Comparison of ENCODE assay signal across 18 mouse cellular contexts in the genomic region with DNA sequence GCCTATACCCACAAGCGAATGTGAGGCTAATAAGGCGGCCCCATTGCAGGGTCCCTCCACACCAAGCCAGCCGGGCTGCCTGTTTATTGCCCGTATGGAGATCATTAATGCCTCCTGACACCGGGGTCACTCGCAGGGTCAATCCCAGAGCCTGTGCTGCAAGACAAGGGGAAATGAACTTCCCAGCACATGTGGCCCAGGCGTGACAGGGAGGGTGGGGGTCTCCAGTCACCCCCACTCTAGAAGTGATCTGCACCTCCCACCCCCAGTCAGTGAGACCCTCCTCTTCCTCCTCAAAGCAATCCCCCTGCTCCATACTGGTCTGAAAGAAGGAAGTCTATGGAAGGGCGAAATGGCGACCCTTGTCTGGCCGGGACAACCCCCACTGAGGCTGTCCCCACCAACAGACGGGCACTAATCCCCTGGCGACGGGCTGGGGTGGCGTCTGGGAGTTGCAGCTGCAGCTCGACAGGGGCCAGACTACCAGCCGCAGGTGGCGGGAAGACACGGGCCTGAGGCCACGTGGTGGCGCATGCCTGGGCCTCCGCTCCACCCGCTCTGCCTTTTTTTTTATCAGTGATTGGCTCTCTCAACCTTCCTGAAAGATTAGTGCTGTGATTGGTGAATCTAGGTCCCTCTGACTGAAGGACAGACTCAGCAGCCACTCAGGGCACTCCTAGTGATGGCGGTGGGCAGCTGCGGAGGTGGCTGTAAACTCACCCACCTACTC. TPM values are rescaled to one million over a fixed set of nuclear protein-coding genes. Genes with fewer than 3 reads are reported as not detected.
DNase-seq lines count a peak whose midpoint lies in the region; ATAC-seq and TF ChIP-seq lines count a peak whose summit lies in the region.
"Had no signal": no experiment of that assay in that cellular context is flagged by ENCODE, and none has a peak within 500 bp of the region (broad histone marks: within the 10 kb centered on the region; RNA-seq: fewer than 3 reads in every experiment).

No protein-coding gene starts in this region.

- H3K27ac ChIP-seq in hindbrain, embryonic 16.5 days (ENCODE audit: low read depth, low read length), result no peak overlapping the region
- H3K27ac ChIP-seq in hindbrain, embryonic 14.5 days, result no peak overlapping the region
- H3K27ac ChIP-seq in limb, embryonic 14.5 days (replicated peaks; ENCODE audit: low read depth, low read length), result 0 out of 2 replicates have a peak overlapping the region, but pooled peaks have one; percentile 19
- H3K27ac ChIP-seq: liver, embryonic 12.5 days had no signal

- WGBS in hindbrain, embryonic 16.5 days, result 67% methylated on average over 24 of the region's 24 CpGs
- WGBS in hindbrain, embryonic 14.5 days, result 64% methylated on average over 24 of the region's 24 CpGs
- WGBS in limb, embryonic 14.5 days, result 12% methylated on average over 22 of the region's 24 CpGs

- H3K9ac ChIP-seq in hindbrain, embryonic 16.5 days (ENCODE audit: low read depth, low read length), result no peak overlapping the region
- H3K9ac ChIP-seq in hindbrain, embryonic 14.5 days, result no peak overlapping the region
- peak overlapping the region; percentile 45; the same call in 1 of the 2 replicates for H3K9ac ChIP-seq in limb, embryonic 14.5 days (ENCODE audit: low read depth, low read length, severe bottlenecking)
- H3K9ac ChIP-seq: liver, embryonic 12.5 days had no signal

- H3K27me3 ChIP-seq in hindbrain, embryonic 16.5 days (replicated peaks; ENCODE audit: control insufficient read depth, insufficient read depth, low read length), result no peaks in the 10 kb centered on the region
- H3K27me3 ChIP-seq in hindbrain, embryonic 14.5 days (ENCODE audit: control insufficient read depth, insufficient read depth, low read length), result no peaks in the 10 kb centered on the region
- no peaks in the 10 kb centered on the region for H3K27me3 ChIP-seq in limb, embryonic 14.5 days (ENCODE audit: control insufficient read depth, insufficient read depth, low read length)

- no peaks in the 10 kb centered on the region for H3K4me1 ChIP-seq in hindbrain, embryonic 16.5 days (ENCODE audit: control insufficient read depth, insufficient read depth, low read depth, low read length)
- no peaks in the 10 kb centered on the region for H3K4me1 ChIP-seq in hindbrain, embryonic 14.5 days (replicated peaks; ENCODE audit: control insufficient read depth, insufficient read depth, low read length)
- peaks cover 17% of the 10 kb centered on the region for H3K4me1 ChIP-seq in limb, embryonic 14.5 days (ENCODE audit: control insufficient read depth, insufficient read depth, low read length)
- H3K4me1 ChIP-seq: liver, embryonic 12.5 days had no signal

- 0 out of 2 replicates have a peak overlapping the region, but pooled peaks have one; percentile 8 for H3K4me2 ChIP-seq in hindbrain, embryonic 16.5 days (ENCODE audit: low read length)
- H3K4me2 ChIP-seq in hindbrain, embryonic 14.5 days (replicated peaks), result no peak overlapping the region
- H3K4me2 ChIP-seq in limb, embryonic 14.5 days (replicated peaks; ENCODE audit: low read depth, low read length, severe bottlenecking), result peak overlapping the region; percentile 44
- H3K4me2 ChIP-seq: liver, embryonic 12.5 days had no signal

- DNase-seq in hindbrain, embryonic 14.5 days (ENCODE audit: low spot score), result no peak
- DNase-seq in embryo, embryonic 11 days, result peak; percentile 74
- peak; percentile 80 for DNase-seq in limb, embryonic 14.5 days (ENCODE audit: low spot score)
- peak; percentile 3 for DNase-seq in skeletal muscle tissue, adult 2 months (ENCODE audit: low read depth, low spot score)
- DNase-seq in adrenal gland, postnatal 14 days, result no peak
- no peak for DNase-seq in right cerebral cortex, postnatal 10 days (ENCODE audit: low spot score in 2 of 2)
- no peak for DNase-seq in spleen, adult 18-20 months
- DNase-seq: cerebellum, adult 9-10 months; heart, postnatal 14 days; kidney, adult 8-10 months; lung, postnatal 36 days; thymus, postnatal 25 days had no signal

- TF ChIP-seq POLR2A in limb, embryonic 14.5 days (IDR thresholded peaks at IDR 0.05; ENCODE audit: borderline replicate concordance, extremely low read depth, insufficient read depth, insufficient read length), result no peak

- no peaks in the 10 kb centered on the region for H3K36me3 ChIP-seq in hindbrain, embryonic 16.5 days (ENCODE audit: control insufficient read depth, insufficient read depth, low read length)
- no peaks in the 10 kb centered on the region for H3K36me3 ChIP-seq in hindbrain, embryonic 14.5 days (replicated peaks; ENCODE audit: control insufficient read depth, insufficient read depth)
- no peaks in the 10 kb centered on the region for H3K36me3 ChIP-seq in limb, embryonic 14.5 days (ENCODE audit: control insufficient read depth, insufficient read depth, low read length)
- H3K36me3 ChIP-seq: liver, embryonic 12.5 days had no signal

- H3K9me3 ChIP-seq in hindbrain, embryonic 16.5 days (ENCODE audit: control insufficient read depth, low read length), result no peaks in the 10 kb centered on the region
- H3K9me3 ChIP-seq in hindbrain, embryonic 14.5 days (ENCODE audit: control insufficient read depth, low read length), result no peaks in the 10 kb centered on the region
- no peaks in the 10 kb centered on the region for H3K9me3 ChIP-seq in limb, embryonic 14.5 days (ENCODE audit: control insufficient read depth, low read length)
- H3K9me3 ChIP-seq: liver, embryonic 12.5 days had no signal

- no peak for ATAC-seq in hindbrain, embryonic 16.5 days
- no peak for ATAC-seq in hindbrain, embryonic 14.5 days (ENCODE audit: low FRiP score)
- ATAC-seq in limb, embryonic 14.5 days (ENCODE audit: low FRiP score, low read depth), result peak; percentile 89
- ATAC-seq: liver, embryonic 12.5 days had no signal

- no peak overlapping the region for H3K4me3 ChIP-seq in hindbrain, embryonic 16.5 days (ENCODE audit: low read length)
- H3K4me3 ChIP-seq in hindbrain, embryonic 14.5 days (replicated peaks; ENCODE audit: low read length), result no peak overlapping the region
- H3K4me3 ChIP-seq in limb, embryonic 14.5 days (replicated peaks; ENCODE audit: low read length), result peak overlapping the region; percentile 22
- H3K4me3 ChIP-seq: liver, embryonic 12.5 days; myocyte had no signal

RNA-seq across cellular contexts. Expression of a gene that starts 10.0 kb away (rescaled TPM):
- 0.40 TPM in 2 replicates for polyA plus RNA-seq in hindbrain, embryonic 16.5 days (2015; fragmentation: Nextera tagmentation; extraction: Ambion mirVana)
- 0.23 and 0.25 TPM in 2 replicates for polyA plus RNA-seq in hindbrain, embryonic 14.5 days (2014; fragmentation: Nextera tagmentation; extraction: Ambion mirVana)
- 37.5 and 52.7 TPM in 2 replicates for polyA plus RNA-seq in limb, embryonic 14.5 days (2012; rRNA removed)
- polyA plus RNA-seq in limb, embryonic 14.5 days (2014; fragmentation: Nextera tagmentation; extraction: Ambion mirVana), result 15.5 and 20.0 TPM in 2 replicates
- total RNA-seq in adrenal gland, postnatal 14 days (2021), result not detected in 2 replicates

RNA-seq across cellular contexts. Expression of a gene that starts 26.1 kb away (rescaled TPM):
- polyA plus RNA-seq in hindbrain, embryonic 16.5 days (2015; fragmentation: Nextera tagmentation; extraction: Ambion mirVana), result not detected in 2 replicates
- polyA plus RNA-seq in hindbrain, embryonic 14.5 days (2014; fragmentation: Nextera tagmentation; extraction: Ambion mirVana), result not detected in 2 replicates
- not detected in 2 replicates for polyA plus RNA-seq in limb, embryonic 14.5 days (2012; rRNA removed)
- polyA plus RNA-seq in limb, embryonic 14.5 days (2014; fragmentation: Nextera tagmentation; extraction: Ambion mirVana), result not detected in 2 replicates
- total RNA-seq in adrenal gland, postnatal 14 days (2021), result not detected in 2 replicates
- total RNA-seq: heart, postnatal 14 days; layer of hippocampus, postnatal 25 days had no signal
- polyA plus RNA-seq: gonadal fat pad, adult 2 months; liver, embryonic 12.5 days; myocyte; spleen, adult 2 months had no signal

RNA-seq across cellular contexts. Expression of a gene that starts 43.9 kb away (rescaled TPM):
- 0.64 and 1.0 TPM in 2 replicates for polyA plus RNA-seq in hindbrain, embryonic 16.5 days (2015; fragmentation: Nextera tagmentation; extraction: Ambion mirVana)
- 2.3 and 2.8 TPM in 2 replicates for polyA plus RNA-seq in hindbrain, embryonic 14.5 days (2014; fragmentation: Nextera tagmentation; extraction: Ambion mirVana)
- 31.7 and 39.1 TPM in 2 replicates for polyA plus RNA-seq in limb, embryonic 14.5 days (2012; rRNA removed)
- 6.5 and 9.3 TPM in 2 replicates for polyA plus RNA-seq in limb, embryonic 14.5 days (2014; fragmentation: Nextera tagmentation; extraction: Ambion mirVana)
- 26.3 and 28.3 TPM in 2 replicates for total RNA-seq in adrenal gland, postnatal 14 days (2021)

Comparison
In these comparisons a context has a peak if more than half of its experiments do, and no peak if none do; other contexts are left out.
1. DNase-seq: peak in embryo, embryonic 11 days (single experiment), limb, embryonic 14.5 days (single experiment) and skeletal muscle tissue, adult 2 months (single experiment); none in hindbrain, embryonic 14.5 days (single experiment), adrenal gland, postnatal 14 days (single experiment), right cerebral cortex, postnatal 10 days (0 of 2) and spleen, adult 18-20 months (0 of 2).
2. RNA of a gene that starts 10.0 kb away (polyA plus RNA-seq): 15.5 to 52.7 TPM in limb, embryonic 14.5 days; 0.40 TPM in hindbrain, embryonic 16.5 days and 0.23 to 0.25 TPM in hindbrain, embryonic 14.5 days; every median in the first group is over 10 times any median in the second.